Mouse (Mus musculus) heart, adult 18-20 months (tissue): ENCODE results near the gene Rnf207. TPM values are rescaled to one million over a fixed set of nuclear protein-coding genes. Genes with fewer than 3 reads are reported as not detected.
A peak's percentile ranks its signal among the peaks of the same experiment; 100 is the strongest.

Source experiments
- DNase-seq, 2 experiments: peaks; one replicate each; pipeline ENCODE4 v3.0.0; 2021 to 2022; ENCODE audit warnings: mixed read lengths in 1 of 2
- total RNA-seq, 2 experiments: library from RNA; stranded (reverse); gene quantifications; 2 replicates each; pipeline ENCODE4 v1.2.3; 2021

Gene Rnf207
- total RNA-seq, 2 experiments from 2014 or later = 38.8 to 46.0 TPM

DNA sequence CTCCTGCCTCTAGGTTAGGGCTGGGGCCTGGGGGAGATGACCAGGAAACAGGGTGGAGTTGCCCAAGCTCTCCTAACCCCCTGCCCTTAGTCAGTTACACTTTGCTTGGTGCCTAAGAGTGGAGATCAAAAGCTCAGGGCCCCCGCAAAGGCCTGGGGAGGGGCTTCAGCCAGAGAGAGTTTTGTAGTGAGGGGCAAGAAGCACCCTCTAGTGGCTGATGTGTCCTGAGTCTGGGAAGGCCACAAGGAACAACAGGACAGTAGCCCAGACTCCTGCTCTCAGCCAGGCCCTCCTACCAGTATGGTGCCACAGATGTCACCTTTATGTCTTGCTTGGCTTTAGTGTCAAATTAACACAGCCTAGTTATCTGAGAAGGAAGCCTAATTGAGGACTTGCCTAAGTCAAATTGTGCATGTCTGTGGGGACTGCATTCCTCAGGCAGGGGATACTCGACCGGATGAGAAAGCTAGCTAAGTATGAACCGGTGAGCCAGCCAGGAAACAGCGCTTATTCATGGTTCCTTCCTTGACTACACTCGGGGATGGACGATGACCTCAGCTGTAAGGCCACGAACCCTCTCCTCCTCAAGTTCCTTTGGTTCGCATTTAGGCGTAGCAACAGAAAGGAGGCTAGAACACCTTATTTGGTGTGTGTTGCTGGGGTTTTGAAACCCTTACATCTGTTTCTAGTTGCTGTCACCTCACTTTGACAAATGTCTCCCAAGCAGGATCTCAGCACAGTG is 24.4 kb downstream of the Rnf207 start:
- DNase-seq = no peak

DNA sequence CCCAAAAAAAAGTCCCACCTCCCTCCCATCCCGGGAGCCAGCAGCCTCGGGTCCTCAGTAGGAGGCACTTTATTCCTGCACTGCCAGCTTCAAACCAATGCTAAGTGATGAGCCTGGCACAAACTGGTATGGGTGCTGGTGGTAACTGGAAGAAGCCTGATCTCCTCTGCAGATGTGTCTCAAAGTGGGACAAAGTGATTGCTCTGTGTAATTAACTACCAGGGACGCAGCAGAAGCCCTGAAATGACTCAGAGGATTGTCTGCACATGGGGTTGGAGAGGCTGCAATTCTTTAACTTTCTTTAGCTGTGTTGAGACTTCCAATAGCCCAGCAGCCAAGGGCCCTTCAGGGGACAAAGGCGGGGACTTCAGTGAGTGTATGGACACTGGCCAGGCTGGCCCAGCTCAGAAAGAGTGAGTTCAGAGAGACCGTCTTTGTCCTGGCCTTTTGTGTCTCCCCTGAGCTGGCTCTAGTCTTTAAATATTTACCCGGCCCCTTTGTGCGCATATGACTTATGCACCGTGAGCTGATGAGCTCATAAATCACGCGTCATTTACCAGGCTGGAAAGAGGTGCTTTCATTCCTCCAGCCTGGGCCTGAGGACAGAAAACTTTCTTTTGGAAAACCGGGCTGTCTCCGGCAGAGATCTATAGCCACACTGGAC is 26.6 kb downstream of the Rnf207 start:
- no peak for DNase-seq

GRCm38 (mm10) chr4:152291562-152291961 is 27.2 kb downstream of the Rnf207 start, which contains the start of gene Hes3:
Hes3 (minus strand) TSS chr4:152291662.
- no peak for DNase-seq

- DNase-seq = no peak
These were observed 27.8 kb downstream of the Rnf207 start for GRCm38 (mm10) chr4:152290991-152291390.

DNA sequence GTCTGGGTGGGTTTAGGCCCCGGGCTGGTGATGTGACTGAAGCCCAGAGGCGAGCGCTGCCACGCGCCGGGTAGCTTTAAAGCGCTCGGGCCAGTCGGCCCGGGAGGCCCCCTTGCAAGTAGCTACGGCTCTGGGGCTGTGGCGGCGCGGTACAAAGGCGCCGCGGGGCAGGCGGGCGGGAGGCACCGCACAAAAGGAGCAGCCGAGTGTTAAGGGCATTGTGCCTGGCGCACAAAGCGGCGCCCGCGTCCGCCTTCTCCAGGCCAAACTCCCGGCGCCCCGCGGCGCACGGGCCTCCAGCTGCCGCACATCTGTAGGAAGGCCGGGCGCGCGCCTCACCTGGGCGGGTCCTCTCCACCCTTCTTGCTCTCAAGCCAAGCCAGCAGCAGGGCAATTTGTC is 28.4 kb downstream of the Rnf207 start:
- no peak for DNase-seq

GRCm38 (mm10) chr4:152288398-152288945 is 30.3 kb downstream of the Rnf207 start:
- DNase-seq = no peak

DNA sequence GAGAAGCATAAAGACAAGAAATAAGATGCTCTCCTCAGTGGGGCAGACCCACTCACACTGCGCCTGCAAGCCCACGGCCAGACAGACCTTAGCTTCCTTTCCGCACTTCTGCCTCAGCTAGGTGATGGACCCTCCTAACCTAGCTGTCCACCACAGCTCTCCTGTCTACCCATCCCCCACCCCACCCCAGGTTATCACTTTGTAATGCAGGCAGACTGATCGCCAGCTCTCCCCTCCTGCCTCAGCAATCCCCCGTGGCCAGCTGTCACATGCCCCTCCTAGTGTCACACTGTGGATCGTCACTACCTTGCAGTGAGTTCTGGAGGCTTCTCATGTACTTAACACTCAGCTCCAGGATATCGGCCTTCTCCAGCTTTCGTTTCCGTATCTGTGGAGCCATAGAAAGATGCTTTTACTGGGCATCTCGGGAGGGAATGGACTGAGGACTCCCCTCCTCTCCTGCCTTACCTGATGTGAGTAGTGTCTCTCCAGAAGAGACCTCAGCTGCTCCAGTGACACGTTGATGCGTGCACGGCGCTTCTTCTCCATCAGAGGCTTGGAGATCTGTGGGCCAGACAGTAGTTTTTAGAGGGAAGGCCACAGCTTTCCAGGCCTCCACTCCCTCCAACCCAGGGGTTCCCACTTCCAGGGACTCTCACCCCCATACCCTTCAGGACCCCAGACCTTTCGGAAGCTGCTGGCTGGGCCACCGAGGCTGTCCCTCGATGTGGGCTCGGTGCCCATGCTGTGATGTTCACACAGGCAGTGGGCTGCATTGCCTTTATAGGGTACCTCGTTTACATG is 31.3 kb downstream of the Rnf207 start:
- no peak for DNase-seq

DNA sequence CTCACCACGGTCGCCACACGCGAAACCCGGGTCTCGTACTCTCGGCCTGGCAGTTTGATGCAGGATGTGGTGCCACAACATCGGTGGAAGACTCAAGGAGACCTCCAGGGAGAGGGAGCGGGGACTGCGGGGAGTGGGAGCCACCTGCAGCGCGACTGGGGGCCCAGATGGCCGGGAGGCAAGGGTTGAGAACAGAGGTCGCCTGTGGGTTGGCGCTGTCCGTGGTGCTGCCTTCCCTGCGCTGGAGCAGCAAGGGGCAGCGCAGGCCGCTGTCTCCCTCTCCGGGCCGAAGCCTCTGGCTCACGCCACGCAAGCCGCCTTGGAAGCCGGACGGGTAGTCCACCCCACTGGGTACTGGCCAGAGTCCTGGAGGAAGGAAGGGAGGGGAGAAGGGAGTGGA is 31.9 kb downstream of the Rnf207 start:
- peak; percentile 53 to 74 for DNase-seq

DNA sequence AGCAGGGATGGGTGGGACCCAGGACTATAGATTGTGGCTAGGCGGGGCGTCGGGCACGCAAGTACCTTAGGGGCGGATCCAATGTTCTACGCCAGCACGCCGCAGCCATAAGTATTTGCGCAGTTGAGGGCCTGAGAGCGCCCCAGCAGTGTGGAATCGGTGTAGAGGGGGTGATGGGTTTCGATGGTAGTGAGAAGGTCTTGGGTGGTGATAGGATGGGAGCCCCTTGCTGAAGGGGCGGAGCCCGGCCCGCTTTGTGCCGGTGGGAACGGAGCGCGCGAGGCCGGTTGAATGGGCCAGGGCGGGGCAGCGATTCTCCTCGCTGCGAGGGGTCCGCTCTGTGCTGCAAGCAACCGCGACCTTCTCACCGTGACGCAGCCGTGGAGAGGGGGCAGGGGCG is 32.6 kb downstream of the Rnf207 start:
- no peak for DNase-seq

DNA sequence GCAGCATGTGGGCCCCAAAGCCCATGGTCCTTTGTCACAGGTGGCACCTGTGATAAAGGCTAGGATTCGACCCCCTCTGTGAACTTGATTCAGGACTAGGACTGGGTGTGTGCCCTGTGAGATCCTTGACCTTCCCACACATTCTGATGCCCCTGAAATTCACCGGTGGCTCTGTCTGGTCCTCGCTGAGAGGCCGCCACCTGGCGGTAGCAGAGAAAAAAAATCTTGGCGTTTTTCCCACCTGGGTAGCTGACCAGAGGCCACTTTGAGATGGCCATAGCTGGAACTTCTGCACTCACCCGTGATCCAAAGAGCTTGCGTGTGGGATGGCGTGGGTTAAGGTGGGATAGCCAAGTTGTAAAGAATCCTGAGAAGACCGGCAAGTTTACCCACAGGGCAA is 33.3 kb downstream of the Rnf207 start:
- DNase-seq = peak; percentile 74 to 88

DNA sequence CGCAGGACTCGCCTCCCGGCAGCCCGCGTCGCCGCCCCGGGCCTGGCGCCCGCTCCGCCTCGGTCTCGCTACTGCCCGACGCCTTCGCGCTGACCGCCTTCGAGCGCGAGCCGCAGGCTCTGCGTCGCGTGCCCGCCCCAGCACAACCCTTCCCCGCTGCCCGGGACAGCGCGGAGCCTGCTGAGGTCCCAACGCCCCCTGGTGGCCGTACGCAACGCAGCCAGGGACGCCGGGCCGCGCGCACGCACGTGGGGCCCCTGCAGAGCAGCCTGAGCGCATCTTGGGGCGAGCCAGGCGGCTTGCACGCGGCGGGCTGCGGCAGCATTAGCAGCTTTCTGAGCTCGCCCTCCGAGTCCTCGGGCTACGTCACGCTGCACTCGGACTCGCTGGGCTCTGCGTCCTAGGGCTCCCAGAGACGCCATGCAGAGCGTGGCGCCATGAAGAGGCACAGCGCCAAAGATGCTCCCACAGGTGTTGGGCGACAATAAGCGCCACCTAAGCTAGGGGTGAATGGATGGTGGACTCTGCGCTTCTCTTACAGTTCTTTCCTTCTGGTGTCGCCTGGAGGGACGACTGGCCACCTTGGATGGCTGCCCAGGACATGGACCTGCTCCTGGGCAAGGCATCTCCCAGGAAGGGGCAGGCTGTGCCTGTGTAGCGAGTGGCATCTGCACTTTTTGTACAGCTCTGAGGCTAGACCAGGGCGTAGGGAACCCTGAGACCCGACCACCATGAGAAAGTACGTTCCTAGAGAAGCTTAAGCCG is 35.4 kb downstream of the Rnf207 start:
- peak; percentile 82 to 84 for DNase-seq

- no peak for DNase-seq
These were observed 36.1 kb downstream of the Rnf207 start for GRCm38 (mm10) chr4:152282721-152283120.

GRCm38 (mm10) chr4:152281601-152282000 is 37.2 kb downstream of the Rnf207 start:
- DNase-seq = no peak

DNA sequence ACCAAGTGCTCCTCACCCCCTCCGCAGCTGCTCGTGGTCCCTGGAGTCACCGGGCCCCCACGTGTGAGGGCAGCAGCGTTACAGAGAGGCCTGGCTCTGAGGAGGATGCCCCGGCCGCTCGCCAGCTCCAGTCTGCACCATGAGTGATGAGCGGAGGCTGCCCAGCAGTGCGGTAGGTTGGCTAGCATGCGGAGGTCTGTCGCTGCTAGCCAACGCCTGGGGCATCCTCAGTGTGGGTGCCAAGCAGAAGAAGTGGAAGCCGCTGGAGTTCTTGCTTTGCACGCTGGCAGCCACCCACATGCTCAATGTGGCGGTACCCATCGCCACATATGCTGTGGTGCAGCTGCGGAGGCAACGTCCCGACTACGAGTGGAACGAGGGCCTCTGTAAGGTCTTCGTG is 39.8 kb downstream of the Rnf207 start:
- DNase-seq = no peak

GRCm38 (mm10) chr4:152277916-152278315 is 40.9 kb downstream of the Rnf207 start:
- DNase-seq = no peak

- DNase-seq = no peak
These were observed 42.1 kb downstream of the Rnf207 start for GRCm38 (mm10) chr4:152276389-152277347.

GRCm38 (mm10) chr4:152274681-152275131 is 44.1 kb downstream of the Rnf207 start:
- DNase-seq = peak; percentile 73 to 76

DNA sequence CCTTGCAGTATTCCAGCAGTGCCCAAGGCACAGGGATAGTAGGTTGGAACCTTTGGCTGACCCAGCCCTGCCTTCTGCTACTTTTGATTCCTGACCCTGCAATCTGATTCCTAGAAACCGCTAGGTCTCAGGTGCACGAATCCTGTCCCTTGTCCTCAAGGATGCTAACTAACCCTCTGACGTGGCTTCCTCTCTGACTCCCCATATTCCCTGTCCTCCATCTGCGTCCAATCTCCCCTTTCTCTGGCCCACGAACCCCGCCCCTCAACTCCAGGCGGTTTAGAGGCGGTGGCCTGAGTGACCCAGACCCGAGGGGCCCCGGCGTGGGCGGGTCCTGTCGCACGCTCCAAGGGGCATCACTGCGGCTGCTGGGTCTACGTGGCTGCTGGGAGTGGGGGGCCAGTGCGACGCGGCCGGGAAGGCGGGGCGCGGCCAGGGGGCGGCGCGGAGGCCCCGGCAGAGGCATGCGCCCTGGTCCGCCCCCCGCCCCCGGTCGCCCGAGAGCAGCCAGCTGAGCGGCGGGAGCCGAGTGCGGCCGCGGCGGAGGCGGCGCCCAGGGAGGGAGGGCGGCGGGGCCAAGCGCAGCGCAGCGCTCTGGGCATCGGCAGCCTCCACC is 45.1 kb downstream of the Rnf207 start, which contains the start of gene Gpr153:
Gene Gpr153, plus strand, starts transcription at position 612 of the 616 bp plus-strand sequence.
- peak; percentile 67 to 78 for DNase-seq

- DNase-seq = peak in 1 of 2 experiments; percentile 46
These were observed 45.6 kb downstream of the Rnf207 start for GRCm38 (mm10) chr4:152273191-152273590.
